Mouse (Mus musculus) midbrain, embryonic 14.5 days (tissue): ENCODE measurements at regions not wholly inside any gene's neighbourhood (a gene's known extent, or its start where the extent isn't known, plus 50 kb on each side); places are given as distances from the start of the nearest gene placed in this dataset.

Source experiments
- ATAC-seq: fragments of 200-750 bp; cut with Nextera tagmentation; 2 replicates; pipeline ENCODE4 v1.8.0; 2017; ENCODE audit warnings: moderate number of reproducible peaks, moderate library complexity; ENCODE audit not compliant: low FRiP score, low TSS enrichment
- DNase-seq: peaks from one replicate; pipeline ENCODE4 v3.0.0-alpha.2; 2015
- H3K27ac ChIP-seq: fragments of 300-500 bp; sonication (generic); replicated peaks from 2 replicates; pipeline ENCODE4 v1.5.1; 2014; ENCODE audit warnings: mild to moderate bottlenecking, low read depth, low read length, moderate library complexity
- H3K27me3 ChIP-seq: fragments of 300-500 bp; sonication (generic); 2 replicates; pipeline ENCODE4 v1.6.1; 2014; ENCODE audit warnings: low read length, control low read depth, mixed read lengths; ENCODE audit not compliant: control insufficient read depth, insufficient read depth
- H3K36me3 ChIP-seq: fragments of 300-500 bp; sonication (generic); 2 replicates; pipeline ENCODE4 v1.6.1; 2014; ENCODE audit warnings: low read length, control low read depth; ENCODE audit not compliant: control insufficient read depth, insufficient read depth
- H3K4me1 ChIP-seq: fragments of 300-500 bp; sonication (generic); 2 replicates; pipeline ENCODE4 v1.6.1; 2014; ENCODE audit warnings: mild to moderate bottlenecking, antibody characterized with exemption, low read length, control low read depth; ENCODE audit not compliant: control insufficient read depth, insufficient read depth
- H3K4me2 ChIP-seq: fragments of 300-500 bp; sonication (generic); 2 replicates; pipeline ENCODE4 v1.6.1; 2014; ENCODE audit warnings: mild to moderate bottlenecking, low read length, moderate library complexity
- H3K4me3 ChIP-seq: fragments of 300-500 bp; sonication (generic); replicated peaks from 2 replicates; pipeline ENCODE4 v1.5.1; 2014; ENCODE audit warnings: low read depth, low read length
- H3K9ac ChIP-seq: fragments of 300-500 bp; sonication (generic); replicated peaks from 2 replicates; pipeline ENCODE4 v1.6.1; 2014; ENCODE audit warnings: mild to moderate bottlenecking, low read length, moderate library complexity
- H3K9me3 ChIP-seq: fragments of 300-500 bp; sonication (generic); 2 replicates; pipeline ENCODE4 v1.6.1; 2016; ENCODE audit warnings: low read length, control low read depth, mixed read lengths; ENCODE audit not compliant: control insufficient read depth
- WGBS: fragments of 180-500 bp; shearing (Covaris S2); extraction: QIAGEN DNeasy Blood & Tissue Kit; methylation state at CpG from one replicate; pipeline ENCODE4 v1.1.7; 2014; 5-methylcytosine and 5-hydroxymethylcytosine counted together

DNA sequence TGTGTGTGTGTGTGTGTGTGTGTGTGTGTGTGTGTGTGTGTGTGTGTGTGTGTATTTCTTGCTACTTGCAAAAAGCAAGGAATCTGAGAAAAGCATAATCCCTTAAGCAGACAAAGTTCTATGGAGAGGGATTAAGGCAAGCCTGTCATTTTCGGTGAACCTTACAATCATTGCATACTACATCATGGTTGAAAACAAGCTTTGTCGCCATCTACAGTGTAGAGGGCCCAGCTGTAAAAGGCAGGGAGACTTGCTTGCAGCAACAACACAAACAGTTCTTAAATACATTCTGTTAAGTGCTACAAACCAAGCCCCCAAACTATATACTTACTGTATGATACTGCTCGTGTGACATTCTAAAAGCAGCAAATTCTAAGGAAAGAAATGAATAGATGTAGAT lies 216.0 kb upstream of the Mon1b start:
- peak; percentile 60 for DNase-seq
- 84% methylated on average over 3 of the region's 3 CpGs for WGBS

DNA sequence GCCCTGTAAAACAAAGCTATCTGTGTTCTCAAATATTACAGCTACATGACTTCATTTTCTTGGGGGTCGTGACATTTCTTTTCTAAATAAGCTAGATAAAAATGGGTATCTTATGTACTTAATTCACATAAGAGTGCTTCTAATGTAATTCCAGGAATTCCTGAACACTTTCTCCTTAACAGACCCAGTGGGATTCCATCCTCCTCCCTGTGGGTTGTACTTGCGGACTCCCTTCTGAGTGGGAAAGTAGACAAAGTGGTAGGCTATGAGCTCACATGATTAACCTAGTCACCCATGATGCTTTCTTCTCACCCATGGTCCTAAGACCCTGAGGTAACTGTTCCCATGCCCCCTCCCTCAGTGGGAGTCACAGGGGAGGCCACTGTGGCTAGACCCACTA lies 212.7 kb upstream of the Mon1b start:
- no peaks in the 10 kb centered on the region for H3K36me3 ChIP-seq
- H3K9ac ChIP-seq: no peak overlapping the region
- DNase-seq: no peak
- no peaks in the 10 kb centered on the region for H3K4me1 ChIP-seq
- no peak overlapping the region for H3K4me3 ChIP-seq
- no peak overlapping the region for H3K27ac ChIP-seq
- no peak for ATAC-seq
- no peaks in the 10 kb centered on the region for H3K27me3 ChIP-seq
- 87% methylated on average over 2 of the region's 2 CpGs for WGBS
- H3K4me2 ChIP-seq: no peak overlapping the region
- no peaks in the 10 kb centered on the region for H3K9me3 ChIP-seq

More for the DNA sequence above, 216.0 kb upstream of the Mon1b start:
- H3K9me3 ChIP-seq: no peaks in the 10 kb centered on the region
- no peak overlapping the region for H3K27ac ChIP-seq
- ATAC-seq: no peak
- H3K4me2 ChIP-seq: no peak overlapping the region
- no peaks in the 10 kb centered on the region for H3K36me3 ChIP-seq
- no peak overlapping the region for H3K9ac ChIP-seq
- H3K4me1 ChIP-seq: no peaks in the 10 kb centered on the region
- no peaks in the 10 kb centered on the region for H3K27me3 ChIP-seq
- H3K4me3 ChIP-seq: no peak overlapping the region

DNA sequence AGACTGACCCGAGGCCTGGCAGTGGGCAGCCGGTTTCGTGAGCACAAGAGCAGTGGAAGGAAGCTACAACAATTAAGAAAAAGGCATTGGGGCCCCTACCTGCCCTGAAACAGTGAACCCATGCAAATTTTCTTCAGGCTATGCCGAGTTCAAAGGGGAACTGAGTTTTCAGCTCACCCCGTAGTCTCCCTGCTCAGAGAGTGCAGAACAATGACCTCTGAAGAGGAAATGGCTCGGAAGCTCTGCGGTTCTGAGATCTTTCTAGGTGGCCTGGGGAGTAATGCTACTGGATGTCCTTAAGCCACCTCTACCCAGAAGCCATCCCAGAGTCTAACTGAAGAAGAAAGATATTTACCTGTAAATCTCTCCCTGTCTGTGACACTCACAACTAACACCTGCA lies 196.3 kb upstream of the Mon1b start:
- H3K36me3 ChIP-seq: no peaks in the 10 kb centered on the region
- no peak overlapping the region for H3K9ac ChIP-seq
- H3K27ac ChIP-seq: no peak overlapping the region
- no peaks in the 10 kb centered on the region for H3K4me1 ChIP-seq
- no peaks in the 10 kb centered on the region for H3K9me3 ChIP-seq
- WGBS: 65% methylated on average over 7 of the region's 7 CpGs
- no peak overlapping the region for H3K4me3 ChIP-seq
- DNase-seq (no peak), ATAC-seq (no peak)
- H3K27me3 ChIP-seq: no peaks in the 10 kb centered on the region
- no peak overlapping the region for H3K4me2 ChIP-seq

DNA sequence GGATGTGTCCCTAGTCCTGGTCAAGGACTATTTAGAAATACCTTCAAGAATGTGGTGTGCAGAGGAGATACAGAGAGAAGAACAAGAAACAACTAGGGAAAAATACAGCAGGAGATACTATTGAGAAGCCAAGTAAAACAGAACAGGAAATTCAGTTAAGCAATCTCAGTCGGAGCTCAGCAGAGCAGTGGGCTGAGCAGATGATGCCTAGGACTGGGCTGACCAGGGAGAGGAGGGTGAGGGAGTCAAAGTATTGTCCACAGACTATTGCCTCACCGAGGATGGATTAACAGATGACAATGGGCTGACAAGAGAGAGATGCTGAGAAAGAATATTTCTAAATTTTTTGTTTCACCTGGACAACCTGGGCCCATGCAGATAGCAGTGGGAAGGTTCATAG lies 181.4 kb upstream of the Mon1b start:
- WGBS: 76% methylated on average over 2 of the region's 2 CpGs
- ATAC-seq (no peak), DNase-seq (no peak)
- H3K27ac ChIP-seq: no peak overlapping the region
- no peaks in the 10 kb centered on the region for H3K4me1 ChIP-seq
- no peaks in the 10 kb centered on the region for H3K27me3 ChIP-seq
- H3K4me3 ChIP-seq: no peak overlapping the region
- no peak overlapping the region for H3K4me2 ChIP-seq
- H3K9me3 ChIP-seq: no peaks in the 10 kb centered on the region
- H3K36me3 ChIP-seq: no peaks in the 10 kb centered on the region
- H3K9ac ChIP-seq: no peak overlapping the region

DNA sequence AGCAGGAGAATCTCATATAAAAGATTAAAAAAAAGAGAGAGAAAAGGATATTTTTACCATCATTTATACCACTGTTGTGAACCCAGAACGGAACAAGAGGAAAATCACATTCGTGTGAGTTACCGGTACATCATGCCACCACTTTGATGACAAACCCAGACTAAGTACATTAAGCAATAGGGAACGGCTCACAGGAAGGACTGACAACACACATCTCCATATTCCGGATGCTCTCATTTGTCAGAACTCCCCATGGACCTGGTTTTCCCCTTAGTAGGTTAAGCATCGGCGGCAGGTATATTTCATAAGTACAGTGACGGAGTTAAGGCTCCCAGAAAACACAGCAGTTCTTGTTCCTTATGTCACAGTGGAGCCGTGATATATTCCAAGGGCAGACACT lies 170.8 kb upstream of the Mon1b start:
- DNase-seq (no peak), ATAC-seq (no peak)
- WGBS: 82% methylated on average over 9 of the region's 9 CpGs
- H3K9me3 ChIP-seq: no peaks in the 10 kb centered on the region
- H3K4me3 ChIP-seq: no peak overlapping the region
- H3K36me3 ChIP-seq: no peaks in the 10 kb centered on the region
- H3K27me3 ChIP-seq: no peaks in the 10 kb centered on the region
- no peak overlapping the region for H3K9ac ChIP-seq
- no peak overlapping the region for H3K27ac ChIP-seq
- no peak overlapping the region for H3K4me2 ChIP-seq
- H3K4me1 ChIP-seq: no peaks in the 10 kb centered on the region

DNA sequence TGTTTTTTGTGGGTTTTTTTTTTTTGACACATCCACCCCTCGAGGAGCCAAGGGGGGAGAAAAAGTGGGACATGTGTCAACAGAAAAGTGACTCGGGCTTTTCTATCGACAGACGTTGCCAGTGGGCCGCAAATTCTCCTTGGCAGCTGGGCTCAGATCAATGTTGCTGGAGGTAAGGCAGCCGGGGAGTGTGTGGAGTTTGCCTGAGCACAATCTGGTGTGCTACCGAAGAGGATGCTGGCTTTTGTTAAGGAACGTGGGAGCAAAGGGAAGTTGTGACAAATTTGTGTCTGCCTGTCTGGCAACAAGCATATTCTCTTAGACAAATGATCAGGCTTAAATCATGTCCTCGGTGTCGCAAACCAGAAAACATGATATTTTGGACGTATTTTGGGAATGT lies 170.2 kb upstream of the Mon1b start:
- Histone ChIP-seq H3K27me3 (no peaks in the 10 kb centered on the region), H3K9ac (no peak overlapping the region), H3K9me3 (no peaks in the 10 kb centered on the region), H3K36me3 (no peaks in the 10 kb centered on the region), H3K27ac (no peak overlapping the region), H3K4me3 (no peak overlapping the region), H3K4me1 (no peaks in the 10 kb centered on the region), H3K4me2 (no peak overlapping the region)
- DNase-seq (no peak), ATAC-seq (no peak)
- 74% methylated on average over 11 of the region's 11 CpGs for WGBS

DNA sequence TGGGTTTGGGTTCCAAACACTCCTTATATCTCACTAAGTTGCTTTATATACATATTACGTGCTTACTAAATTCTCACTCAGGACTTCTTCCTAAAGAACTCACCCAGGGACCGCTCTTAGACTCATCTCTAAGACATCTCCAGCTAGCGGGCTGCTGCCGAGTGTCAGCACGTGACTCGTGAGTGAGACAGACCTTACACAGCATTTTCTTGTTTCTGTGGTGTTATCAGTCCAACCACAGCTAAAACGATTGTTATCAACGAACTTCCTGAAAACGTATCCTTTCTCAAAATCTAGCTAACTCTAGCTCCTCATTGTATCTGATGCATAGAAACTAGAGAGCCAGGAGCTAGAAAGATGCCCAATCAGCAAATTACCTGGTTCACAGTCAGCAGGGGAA lies 168.7 kb upstream of the Mon1b start:
- Histone ChIP-seq H3K9ac (no peak overlapping the region), H3K4me1 (no peaks in the 10 kb centered on the region), H3K4me2 (no peak overlapping the region), H3K9me3 (no peaks in the 10 kb centered on the region), H3K27me3 (no peaks in the 10 kb centered on the region), H3K4me3 (no peak overlapping the region), H3K27ac (no peak overlapping the region), H3K36me3 (no peaks in the 10 kb centered on the region)
- DNase-seq (no peak), ATAC-seq (no peak)
- 94% methylated on average over 9 of the region's 9 CpGs for WGBS

DNA sequence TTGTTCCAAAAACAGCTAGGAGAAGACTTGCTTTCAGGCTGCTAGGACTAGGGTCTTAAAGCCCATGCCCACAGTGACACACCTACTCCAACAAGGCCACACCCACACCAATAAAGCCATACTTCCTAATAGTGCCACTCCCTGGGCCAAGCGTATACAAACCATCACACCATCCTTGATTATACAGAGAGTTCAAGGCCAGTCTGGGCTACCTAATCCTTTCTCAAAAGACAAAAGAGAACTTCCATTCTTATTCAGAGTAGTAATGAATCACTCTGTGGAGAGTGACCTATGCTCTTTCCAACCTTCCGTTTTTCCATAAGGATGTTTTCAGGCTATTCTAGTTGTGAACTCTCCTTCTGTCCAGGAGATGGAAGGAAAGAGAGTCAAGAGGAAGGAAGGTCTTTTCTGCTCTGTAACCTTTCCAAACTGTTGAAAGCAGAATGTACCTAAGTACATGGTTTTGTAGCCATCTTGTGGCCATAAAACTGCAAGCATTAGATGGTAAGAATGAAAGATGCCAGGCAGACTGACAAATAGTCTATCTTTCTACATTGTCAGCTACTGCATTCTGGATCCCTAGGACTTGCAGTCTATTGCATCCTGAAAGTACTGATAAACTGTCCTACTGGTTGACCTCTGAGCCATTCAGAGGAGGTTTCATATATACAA lies 145.8 kb upstream of the Mon1b start:
- no peaks in the 10 kb centered on the region; the same call in 1 of the 2 replicates for H3K9me3 ChIP-seq
- H3K4me2 ChIP-seq: no peak overlapping the region
- H3K4me3 ChIP-seq: no peak overlapping the region
- DNase-seq (peak; percentile 35), ATAC-seq (no peak)
- no peaks in the 10 kb centered on the region for H3K27me3 ChIP-seq
- H3K9ac ChIP-seq: no peak overlapping the region
- H3K36me3 ChIP-seq: no peaks in the 10 kb centered on the region
- H3K27ac ChIP-seq: no peak overlapping the region
- 88% methylated on average over 2 of the region's 2 CpGs for WGBS
- no peaks in the 10 kb centered on the region for H3K4me1 ChIP-seq

DNA sequence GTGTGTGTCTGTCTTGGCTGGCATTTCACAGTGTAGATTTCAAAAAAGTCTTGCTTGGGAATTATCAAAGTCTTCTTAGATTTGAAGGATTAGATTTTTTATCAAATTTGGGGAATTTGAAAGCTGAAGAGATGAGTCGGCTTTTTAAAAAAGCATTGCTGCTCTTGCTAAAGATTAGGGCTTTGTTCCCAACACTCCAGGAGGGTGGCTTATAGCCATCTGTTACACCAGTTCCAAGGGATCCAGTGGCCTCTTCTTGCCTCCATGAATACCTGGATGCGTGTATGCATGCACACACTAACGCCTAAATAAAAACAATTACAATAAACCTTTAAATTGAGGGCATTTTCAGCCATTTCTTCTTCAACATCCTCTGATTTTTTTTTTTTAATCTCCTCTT lies 144.5 kb upstream of the Mon1b start:
- no peak for ATAC-seq
- H3K4me1 ChIP-seq: no peaks in the 10 kb centered on the region
- no peak overlapping the region for H3K4me2 ChIP-seq
- H3K9ac ChIP-seq: no peak overlapping the region
- H3K27me3 ChIP-seq: no peaks in the 10 kb centered on the region
- no peak for DNase-seq
- H3K9me3 ChIP-seq: no peaks in the 10 kb centered on the region; the same call in 1 of the 2 replicates
- no peak overlapping the region for H3K27ac ChIP-seq
- H3K36me3 ChIP-seq: no peaks in the 10 kb centered on the region
- 67% methylated on average over 3 of the region's 3 CpGs for WGBS
- H3K4me3 ChIP-seq: no peak overlapping the region
